Mouse (Mus musculus): ENCODE results near the gene Ankef1.

GRCm38 (mm10) chr2:136501651-136502050, at the start of gene Ankef1:
- TF ChIP-seq MYOG (IDR thresholded peaks at IDR 0.05; ENCODE audit: control insufficient read depth, extremely low read depth, insufficient read length) (no peak), CTCF (IDR thresholded peaks at IDR 0.05; ENCODE audit: control insufficient read depth, insufficient read depth, insufficient read length) (no peak), CEBPB (IDR thresholded peaks at IDR 0.05; ENCODE audit: low read depth) (no peak), USF1 (IDR thresholded peaks at IDR 0.05; ENCODE audit: low read depth) (no peak), MAX (IDR thresholded peaks at IDR 0.05) (no peak), MYOD1 (IDR thresholded peaks at IDR 0.05; ENCODE audit: control insufficient read depth, insufficient read length, low read depth) (no peak)

Data from C2C12 (cell line).